Mouse (Mus musculus): Measurements from ENCODE around the gene Tmem201.
A peak's percentile ranks its signal among the peaks of the same experiment; 100 is the strongest.

DNA sequence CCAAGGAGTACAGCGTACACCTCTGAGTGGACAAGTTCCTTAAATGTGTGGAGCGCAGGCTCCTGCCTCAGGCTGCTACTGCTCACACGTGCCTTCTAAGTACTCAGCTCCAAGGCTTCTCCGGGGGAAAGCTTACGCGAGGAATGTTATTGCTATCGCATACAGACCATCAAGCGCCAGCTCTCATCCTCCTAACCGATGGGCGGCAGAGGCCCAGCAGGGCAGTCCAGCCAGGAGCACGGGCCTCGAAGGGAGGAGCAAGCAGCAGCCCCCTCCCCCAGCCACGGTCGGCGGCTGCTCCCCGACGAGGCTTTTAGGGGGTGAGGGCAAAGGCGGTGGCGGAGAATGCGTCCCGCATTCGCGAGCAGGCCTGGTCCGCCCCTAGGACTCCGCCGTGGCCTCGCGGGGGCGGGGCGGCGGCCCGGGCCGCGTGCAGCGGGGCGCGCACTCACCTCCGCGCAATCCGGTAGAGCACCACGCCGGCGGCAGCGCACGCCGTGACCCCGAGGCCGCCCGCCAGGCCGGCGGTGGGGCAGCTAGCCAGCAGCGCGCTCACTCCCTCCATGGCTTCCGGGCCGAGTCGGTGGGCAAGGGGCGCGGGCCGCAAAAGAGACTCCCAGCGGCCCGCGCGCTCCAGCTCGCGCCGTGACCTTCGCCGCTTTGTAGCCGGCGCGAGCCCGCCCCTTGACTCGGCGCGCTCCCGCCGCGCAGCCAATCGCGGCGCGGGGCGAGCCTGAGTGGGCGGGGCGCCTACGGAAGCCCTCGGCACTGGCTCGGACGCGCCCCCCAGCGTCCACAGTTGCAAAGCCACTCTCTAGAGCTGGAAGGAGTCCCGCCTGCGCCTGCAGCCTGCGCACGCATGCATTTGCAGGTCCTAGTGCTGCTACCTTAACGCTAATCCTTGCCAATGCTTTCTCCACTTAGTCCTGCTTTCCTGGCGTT lies at the start of gene Tmem201:
- TF ChIP-seq CTCF (conservative IDR thresholded peaks at IDR 0.05; ENCODE audit: insufficient read depth, insufficient read length, low read depth, low read length) (peak; percentile 84), POLR2A (IDR thresholded peaks at IDR 0.05; ENCODE audit: low read depth, low read length) (no peak)

Data from kidney, adult 2 months (tissue).